Mouse (Mus musculus): ENCODE results near the gene BC004004.

BC004004 gene

DNA sequence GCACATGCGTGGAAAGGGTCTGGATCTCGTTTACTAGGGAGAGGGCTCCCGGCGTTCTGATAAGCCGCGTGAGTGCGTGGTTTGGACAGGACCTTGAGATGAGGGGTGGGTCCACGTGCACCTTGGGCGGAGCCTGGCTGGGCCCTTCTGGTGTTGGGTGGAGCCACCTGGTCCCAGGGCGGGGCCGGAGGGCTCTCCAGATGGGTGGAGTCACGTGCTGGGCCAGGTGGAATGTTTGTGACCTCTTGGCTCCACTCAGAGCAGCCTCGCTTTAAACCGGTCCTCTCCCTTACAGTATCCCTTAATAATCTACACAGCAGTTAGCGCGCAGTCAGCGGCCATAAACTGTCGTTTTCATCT is 54.0 kb downstream of the BC004004 start:
- DNase-seq (ENCODE audit: low read depth), result no peak

- DNase-seq (ENCODE audit: low read depth), result no peak
These were observed 55.0 kb downstream of the BC004004 start for GRCm38 (mm10) chr17:29323625-29324024.

GRCm38 (mm10) chr17:29325831-29326230 is 57.2 kb downstream of the BC004004 start:
- no peak for DNase-seq (ENCODE audit: low read depth)

- no peak for DNase-seq (ENCODE audit: low read depth)
These were observed 58.2 kb downstream of the BC004004 start for GRCm38 (mm10) chr17:29326531-29327529.

DNA sequence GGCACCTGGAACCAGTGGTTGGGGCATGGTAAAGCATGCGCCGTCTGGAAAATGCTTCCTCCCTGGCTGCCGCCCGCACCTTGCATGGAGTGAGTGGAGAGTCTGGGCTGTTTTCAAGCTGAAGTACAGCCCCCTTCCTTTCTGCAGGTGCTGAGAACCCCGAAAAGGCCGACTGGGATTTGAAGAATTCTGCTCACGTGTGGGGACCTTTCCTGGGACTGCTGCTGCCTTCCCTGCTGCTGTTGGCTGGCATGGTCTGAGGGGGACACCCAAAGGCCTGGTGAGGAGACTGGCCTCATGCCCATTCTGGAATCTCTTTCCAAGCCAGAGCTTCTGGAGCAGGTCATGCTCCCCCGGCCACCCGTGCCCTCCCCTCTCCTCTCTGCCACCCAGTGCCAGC is 59.1 kb downstream of the BC004004 start:
- DNase-seq (ENCODE audit: low read depth), result no peak

DNA sequence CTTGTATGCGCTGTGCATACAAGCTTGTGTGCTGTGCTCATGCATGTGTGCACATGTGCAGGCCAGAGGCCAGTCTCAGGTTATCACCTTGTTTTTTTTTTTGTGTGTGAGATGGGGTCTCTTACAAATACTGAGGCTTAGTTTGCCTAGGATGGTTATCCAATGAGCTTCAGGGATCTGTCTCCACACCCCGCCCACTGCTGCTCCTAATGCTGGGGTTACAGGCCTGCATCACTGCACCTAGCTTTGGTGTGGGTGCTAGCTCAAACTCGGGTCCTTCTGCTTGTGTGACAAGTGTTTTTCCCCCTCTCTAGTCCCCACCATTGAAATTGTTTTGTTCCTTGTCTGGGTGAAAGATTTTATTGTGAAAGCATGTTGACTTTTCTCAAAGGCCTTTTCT is 61.6 kb downstream of the BC004004 start:
- DNase-seq (ENCODE audit: low read depth), result no peak

DNA sequence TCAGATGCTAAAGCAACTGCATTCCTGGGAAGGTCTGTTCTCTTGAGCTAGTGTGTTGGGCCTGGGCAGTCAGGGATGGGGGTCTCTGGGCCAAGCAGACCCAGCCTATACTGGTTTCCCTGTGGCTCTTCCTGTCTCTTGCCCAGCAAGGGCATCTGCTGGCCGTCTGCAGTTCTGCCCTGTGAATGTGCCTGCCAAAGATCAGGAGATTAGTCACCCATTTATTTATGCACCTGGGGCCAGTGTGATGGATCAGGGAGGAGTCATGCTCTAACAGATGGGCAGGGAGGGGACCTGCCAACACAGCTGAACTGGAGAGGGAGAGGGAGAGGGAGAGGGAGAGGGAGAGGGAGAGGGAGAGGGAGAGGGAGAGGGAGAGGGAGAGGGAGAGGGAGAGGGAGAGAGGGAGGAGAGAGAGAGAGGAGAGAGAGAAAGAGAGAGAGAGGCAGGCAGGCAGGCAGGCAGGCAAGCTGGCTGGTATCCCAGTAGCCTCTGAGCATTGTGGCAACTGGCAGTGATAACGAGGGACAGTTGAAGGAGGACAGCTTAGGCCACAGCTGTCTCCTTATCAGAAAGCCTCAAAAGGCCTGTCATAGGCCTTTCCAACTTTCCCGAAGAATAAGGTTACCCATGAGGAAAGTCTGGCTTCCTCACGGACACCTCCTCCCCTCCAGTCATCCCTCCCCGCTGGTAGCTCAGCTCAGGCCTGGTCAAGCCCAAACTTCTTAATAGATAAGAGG is 62.3 kb downstream of the BC004004 start:
- DNase-seq (ENCODE audit: low read depth), result no peak

DNA sequence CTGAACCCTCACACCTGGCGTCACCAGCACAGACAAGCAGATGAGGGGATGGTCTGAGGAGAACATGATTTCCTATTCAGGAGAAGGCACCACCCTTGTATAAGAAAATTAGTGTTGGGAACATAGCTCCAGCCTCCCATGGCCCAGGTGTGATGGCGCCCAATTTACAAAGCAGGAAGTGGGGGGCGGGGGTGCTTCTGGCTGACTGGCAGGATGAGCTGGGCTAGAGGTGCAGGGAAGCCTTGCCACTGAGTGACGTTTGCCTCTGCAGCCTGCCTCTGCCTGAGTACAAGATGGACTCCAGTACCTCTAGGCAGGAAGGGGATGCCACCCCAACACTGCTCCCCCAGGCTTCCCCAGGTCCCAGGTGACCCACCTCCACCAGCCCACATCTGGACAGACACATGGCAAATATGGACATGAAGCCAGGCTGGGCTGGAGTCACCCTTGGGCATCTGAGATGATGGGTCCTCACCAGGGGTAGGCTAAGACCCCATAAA is 63.6 kb downstream of the BC004004 start:
- no peak for DNase-seq (ENCODE audit: low read depth)

DNA sequence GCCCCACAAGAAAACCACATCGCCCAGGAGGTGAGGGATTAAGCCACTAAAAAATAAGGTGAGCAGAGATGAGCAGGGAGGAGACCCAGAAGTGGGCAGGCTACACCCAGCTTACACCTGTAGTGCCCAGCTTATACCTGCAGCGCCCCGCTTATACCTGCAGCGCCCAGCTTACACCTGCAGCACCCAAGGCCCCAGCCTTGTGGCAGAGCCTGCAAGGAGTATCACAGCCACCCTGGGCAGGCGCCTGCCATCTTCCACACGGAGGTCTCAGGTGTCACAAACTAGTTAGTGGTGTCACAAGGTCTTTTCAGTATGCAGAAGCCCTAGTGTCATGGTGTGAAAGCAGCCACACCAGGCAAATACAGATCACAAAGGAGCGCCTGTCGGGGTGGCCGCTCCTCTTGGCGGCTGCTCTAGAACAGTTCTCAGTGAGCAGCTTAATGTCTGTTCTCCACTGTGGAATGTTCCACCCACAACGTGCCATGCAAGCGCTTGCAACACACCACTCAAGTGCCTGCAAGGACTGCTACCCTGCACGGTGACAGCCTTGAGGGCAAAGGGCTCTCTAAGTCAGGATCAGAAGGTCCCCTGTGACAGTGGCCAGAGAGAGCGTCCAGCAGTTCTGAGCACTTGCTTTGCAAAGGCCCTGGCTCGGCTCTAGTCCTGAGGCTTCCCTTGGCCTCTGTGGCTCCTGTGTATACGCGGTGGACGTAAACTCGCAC is 67.8 kb downstream of the BC004004 start:
- no peak for DNase-seq (ENCODE audit: low read depth)

DNA sequence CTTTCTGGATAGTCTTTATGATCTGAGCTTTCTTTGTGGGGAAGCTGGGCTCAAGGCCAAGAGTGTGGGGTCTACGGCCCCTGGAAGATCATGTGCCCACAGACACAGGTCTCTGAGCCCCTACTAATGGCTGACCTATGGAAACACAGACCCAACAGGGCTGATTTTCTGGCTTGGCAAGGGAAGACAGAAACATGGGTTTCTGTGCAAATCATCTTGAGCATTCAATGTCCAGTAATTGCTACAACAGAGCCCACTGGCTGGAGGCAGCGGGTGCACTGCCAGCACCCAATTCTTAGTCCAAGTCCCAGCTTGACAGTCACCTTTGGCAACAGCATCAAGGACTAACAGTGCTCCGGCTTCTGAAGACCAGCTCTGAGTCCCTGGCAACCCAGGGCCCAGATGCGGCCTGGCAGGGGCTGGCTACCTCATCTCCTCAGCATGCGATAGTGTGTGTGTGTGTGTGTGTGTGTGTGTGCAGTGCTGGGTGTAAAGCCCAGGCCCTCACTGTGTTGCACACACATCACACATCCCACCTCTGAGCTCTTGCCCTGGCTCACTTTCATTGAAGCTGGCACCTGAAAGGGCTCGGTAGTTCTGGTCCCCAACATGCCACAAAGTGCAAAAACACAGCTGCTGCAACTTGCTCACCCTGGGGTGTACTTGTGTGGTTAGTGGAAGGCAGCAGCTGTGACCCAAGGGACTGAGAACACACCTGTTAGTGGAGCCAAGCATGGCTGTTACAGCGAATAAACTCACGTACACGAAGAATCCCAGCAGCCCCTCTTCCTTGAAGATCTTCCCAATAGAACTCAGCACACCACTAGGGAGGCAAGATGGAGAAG is 69.6 kb downstream of the BC004004 start:
- DNase-seq (ENCODE audit: low read depth), result no peak

DNA sequence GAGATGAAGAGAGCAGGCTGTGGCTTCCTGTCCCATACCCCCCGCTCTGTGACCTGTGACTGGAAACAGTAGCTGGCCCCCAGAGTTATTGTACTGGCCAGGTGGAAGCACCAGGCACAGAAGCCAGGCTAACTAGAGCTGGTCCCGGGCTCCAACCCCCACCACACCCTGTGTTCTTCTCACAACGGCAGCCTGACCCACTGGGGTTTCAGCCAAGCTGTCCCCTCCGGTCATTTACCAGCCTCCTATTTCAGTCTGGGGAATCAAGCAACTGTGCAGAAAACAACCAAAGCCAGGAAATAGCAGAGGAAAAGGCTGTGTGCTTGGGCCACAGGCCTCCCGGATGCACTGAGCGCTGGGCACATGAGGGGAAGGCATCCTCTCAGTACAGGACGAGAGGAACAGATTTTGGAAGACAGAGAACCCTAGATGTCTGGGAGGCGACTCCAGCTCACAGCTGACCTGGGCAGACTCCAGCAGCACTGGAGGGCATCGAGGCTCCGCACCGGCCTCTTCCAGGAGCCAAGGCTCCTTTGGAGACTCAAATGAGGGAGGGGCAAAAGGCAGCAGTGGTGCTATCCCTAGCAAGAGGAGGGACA is 70.7 kb downstream of the BC004004 start:
- DNase-seq (ENCODE audit: low read depth), result no peak

DNA sequence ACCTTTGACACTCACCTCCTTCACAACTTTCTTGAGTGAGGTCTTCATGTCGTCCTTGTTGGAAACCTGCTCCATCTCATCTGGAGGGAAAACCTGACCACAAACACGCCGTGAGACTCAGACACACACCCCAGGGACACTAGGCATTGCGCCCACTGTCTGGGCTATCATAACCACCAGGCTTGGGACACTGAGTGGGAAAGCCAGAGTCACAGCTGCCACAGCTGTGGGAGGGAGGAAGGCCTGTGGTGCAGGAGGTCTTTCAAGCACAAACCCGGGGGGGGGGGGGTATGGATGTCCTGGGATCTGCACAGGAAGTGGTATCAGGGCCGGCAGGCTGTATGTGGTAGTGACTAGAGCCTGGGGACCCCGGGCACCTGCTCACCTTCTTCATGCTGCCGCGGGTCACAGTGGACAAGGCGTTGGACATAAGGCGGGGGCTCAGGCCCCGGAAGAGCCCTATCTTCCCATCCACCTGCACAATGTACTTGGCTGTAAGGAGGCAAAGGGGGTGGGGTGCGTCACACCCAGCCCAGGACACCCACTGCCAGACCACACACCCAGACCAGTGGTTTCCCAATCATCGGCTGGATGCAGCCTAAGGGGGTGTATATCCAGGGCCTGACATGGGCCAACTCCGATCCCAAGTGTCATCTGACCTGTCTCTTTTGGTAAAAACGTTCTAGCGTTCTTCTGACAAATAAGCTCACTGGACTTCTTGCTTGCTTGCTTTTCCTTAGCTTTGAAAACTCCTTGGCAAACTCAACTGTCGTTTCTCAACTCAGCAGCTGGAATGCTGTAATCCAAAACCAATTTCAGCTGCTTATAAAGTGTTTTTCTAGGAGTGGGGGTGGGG is 72.0 kb downstream of the BC004004 start:
- no peak for DNase-seq (ENCODE audit: low read depth)

DNA sequence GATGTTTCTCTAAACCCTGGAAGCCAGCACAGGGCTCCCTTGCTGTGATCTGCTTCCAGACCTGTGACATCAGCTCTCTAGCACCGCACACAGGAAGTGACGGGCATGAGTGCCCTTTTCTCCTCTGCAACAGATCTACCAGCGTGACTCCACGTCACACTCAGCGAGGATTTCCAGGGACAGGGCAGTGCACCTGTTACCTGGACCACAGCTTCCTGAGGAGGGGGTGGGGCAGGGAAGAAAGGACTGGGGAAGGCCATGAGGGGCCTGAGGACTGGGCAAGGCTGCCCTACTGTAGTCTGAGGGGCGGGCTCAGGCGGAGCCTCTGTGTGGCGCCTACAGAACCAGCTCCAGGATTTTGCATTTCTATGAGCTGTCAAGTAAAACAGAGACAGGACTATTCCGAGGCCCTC is 73.0 kb downstream of the BC004004 start:
- peak; percentile 71 for DNase-seq (ENCODE audit: low read depth)

GRCm38 (mm10) chr17:29342010-29342910 is 73.7 kb downstream of the BC004004 start:
- DNase-seq (ENCODE audit: low read depth), result no peak

- DNase-seq (ENCODE audit: low read depth), result no peak
These were observed 74.7 kb downstream of the BC004004 start for GRCm38 (mm10) chr17:29343241-29343640.

GRCm38 (mm10) chr17:29345272-29345671 is 76.7 kb downstream of the BC004004 start:
- DNase-seq (ENCODE audit: low read depth), result no peak

GRCm38 (mm10) chr17:29346496-29347125 is 78.0 kb downstream of the BC004004 start:
- no peak for DNase-seq (ENCODE audit: low read depth)

GRCm38 (mm10) chr17:29347126-29347644 is 78.6 kb downstream of the BC004004 start:
- no peak for DNase-seq (ENCODE audit: low read depth)

Measured in naive thymus-derived CD4-positive, alpha-beta T cell, adult 2 months (primary cell).